Mouse (Mus musculus) megakaryocyte, embryonic 14.5 days (primary cell): ENCODE measurements around the gene C1d.

Source experiments
- FLI1 ChIP-seq: IDR thresholded peaks from 2 replicates; pipeline ENCODE4 v1.6.1; 2012; ENCODE audit warnings: low read length, inconsistent platforms, mixed read lengths
- GATA1 ChIP-seq: IDR thresholded peaks from 3 replicates; pipeline ENCODE4 v1.6.1; 2012; ENCODE audit warnings: mixed read lengths, low read length, inconsistent platforms, borderline replicate concordance

DNA sequence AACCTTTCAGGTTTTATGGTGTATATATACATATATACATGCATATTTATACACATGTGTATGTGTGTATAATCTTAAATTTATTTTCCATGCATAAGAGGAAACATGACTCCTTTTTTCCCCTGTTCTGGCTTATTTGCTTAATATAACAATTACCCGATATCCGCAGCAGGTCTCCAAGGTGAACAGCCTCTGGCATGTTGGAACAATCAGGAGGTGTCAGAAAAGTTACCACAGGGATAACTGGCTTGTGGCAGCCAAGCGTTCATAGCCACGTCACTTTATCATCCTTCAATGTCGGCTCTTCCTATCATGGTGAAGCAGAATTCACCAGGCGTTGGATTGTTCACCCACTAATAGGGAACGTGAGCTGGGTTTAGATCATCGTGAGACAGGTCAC lies 36.3 kb upstream of the C1d start:
- TF ChIP-seq GATA1, result no peak
- TF ChIP-seq FLI1, result no peak
